Mouse (Mus musculus) midbrain, postnatal 0 days (tissue): ENCODE data around the gene Gm9758. TPM values are rescaled to one million over a fixed set of nuclear protein-coding genes. Genes with fewer than 3 reads are reported as not detected.
"Not testable (repeated sequence)": the region's sequence is repeated elsewhere in the genome, so short reads cannot be mapped to it uniquely, and the experiment has no call there.

Experiments
- ATAC-seq: fragments of 200-750 bp; cut with Nextera tagmentation; 2 replicates; pipeline ENCODE4 v1.8.0; 2017; ENCODE audit warnings: moderate number of reproducible peaks, mild to moderate bottlenecking, moderate TSS enrichment, moderate library complexity; ENCODE audit not compliant: low FRiP score
- DNase-seq: peaks from one replicate; pipeline ENCODE4 v3.0.0-alpha.2; 2015; ENCODE audit warnings: low spot score
- H3K27ac ChIP-seq: fragments of 300-500 bp; sonication (generic); 2 replicates; pipeline ENCODE4 v1.5.1; 2014; ENCODE audit warnings: low read depth, mild to moderate bottlenecking, low read length, mixed read lengths
- H3K27me3 ChIP-seq: fragments of 300-500 bp; sonication (generic); 2 replicates; pipeline ENCODE4 v1.6.1; 2014; ENCODE audit warnings: low read length, control low read depth, mixed read lengths; ENCODE audit not compliant: insufficient read depth
- H3K36me3 ChIP-seq: fragments of 300-500 bp; sonication (generic); 2 replicates; pipeline ENCODE4 v1.6.1; 2014; ENCODE audit warnings: low read length, control low read depth, mixed read lengths; ENCODE audit not compliant: insufficient read depth
- H3K4me1 ChIP-seq: fragments of 300-500 bp; sonication (generic); 2 replicates; pipeline ENCODE4 v1.6.1; 2014; ENCODE audit warnings: mild to moderate bottlenecking, control low read depth, antibody characterized with exemption, low read length, mixed read lengths; ENCODE audit not compliant: insufficient read depth
- H3K4me2 ChIP-seq: fragments of 300-500 bp; sonication (generic); 2 replicates; pipeline ENCODE4 v1.6.1; 2014; ENCODE audit warnings: low read depth, mild to moderate bottlenecking, low read length, mixed read lengths; ENCODE audit not compliant: poor library complexity, severe bottlenecking
- H3K4me3 ChIP-seq: fragments of 300-500 bp; sonication (generic); 2 replicates; pipeline ENCODE4 v1.5.1; 2014; ENCODE audit warnings: low read depth, mild to moderate bottlenecking, low read length, moderate library complexity
- H3K9ac ChIP-seq: fragments of 300-500 bp; sonication (generic); replicated peaks from 2 replicates; pipeline ENCODE4 v1.6.1; 2014; ENCODE audit warnings: mild to moderate bottlenecking, low read length, moderate library complexity, mixed read lengths; ENCODE audit not compliant: poor library complexity, severe bottlenecking
- H3K9me3 ChIP-seq: fragments of 300-500 bp; sonication (generic); 2 replicates; pipeline ENCODE4 v1.6.1; 2016; ENCODE audit warnings: low read length, control low read depth
- CTCF ChIP-seq: IDR thresholded peaks from 2 replicates; pipeline ENCODE4 v1.5.1; 2016; ENCODE audit warnings: antibody characterized with exemption, mild to moderate bottlenecking
- WGBS: fragments of 180-500 bp; shearing (Covaris S2); extraction: QIAGEN DNeasy Blood & Tissue Kit; methylation state at CpG from one replicate; pipeline ENCODE4 v1.1.7; 2014; 5-methylcytosine and 5-hydroxymethylcytosine counted together
- polyA plus RNA-seq: library from polyadenylated mRNA; unstranded; fragments of >200 nt; fragmentation: Nextera tagmentation; extraction: Ambion mirVana; gene quantifications from 2 replicates; pipeline ENCODE4 v1.2.1, GENCODE M21; 2015
- total RNA-seq: library from RNA; depleted of rRNA; stranded (reverse); fragments of >200 nt; gene quantifications from 2 replicates; pipeline ENCODE4 v1.2.3, GENCODE M21; 2014; rRNA removed

Gene Gm9758
- total and polyA plus RNA-seq, 2 experiments from 2014 or later: not detected

- H3K36me3 ChIP-seq, H3K4me3 ChIP-seq, H3K27me3 ChIP-seq, ATAC-seq, H3K4me2 ChIP-seq, H3K27ac ChIP-seq, H3K4me1 ChIP-seq, H3K9ac ChIP-seq, H3K9me3 ChIP-seq: not testable (repeated sequence)
- DNase-seq: peak; percentile 7
- 0 out of 2 replicates have a peak, but pooled peaks have one; percentile 8 for TF ChIP-seq CTCF
- 13% methylated on average over 3 of the region's 3 CpGs for WGBS
Observed at GRCm38 (mm10) chr5:14903539-14903938, 11.2 kb downstream of the Gm9758 start.

- H3K4me1 ChIP-seq: no peaks in the 10 kb centered on the region
- H3K4me3 ChIP-seq: no peak overlapping the region
- peaks cover 8% of the 10 kb centered on the region; the same call in 1 of the 2 replicates for H3K9me3 ChIP-seq
- DNase-seq (no peak), ATAC-seq (0 out of 2 replicates have a peak, but pooled peaks have one; percentile 32)
- 80% methylated on average over 3 of the region's 3 CpGs for WGBS
- H3K4me2 ChIP-seq: no peak overlapping the region
- no peaks in the 10 kb centered on the region for H3K36me3 ChIP-seq
- TF ChIP-seq CTCF: no peak
- H3K27ac ChIP-seq: no peak overlapping the region
- no peaks in the 10 kb centered on the region for H3K27me3 ChIP-seq
- H3K9ac ChIP-seq: no peak overlapping the region
Observed at GRCm38 (mm10) chr5:14892242-14892641, 22.5 kb downstream of the Gm9758 start.

GRCm38 (mm10) chr5:14885291-14885690 is 29.4 kb downstream of the Gm9758 start:
- ATAC-seq: 0 out of 2 replicates have a peak, but pooled peaks have one; percentile 20
- 52% methylated on average over 2 of the region's 2 CpGs for WGBS

More at GRCm38 (mm10) chr5:14885291-14885690, 29.4 kb downstream of the Gm9758 start:
- H3K4me3 ChIP-seq, H3K9me3 ChIP-seq, H3K36me3 ChIP-seq, H3K27ac ChIP-seq, H3K9ac ChIP-seq, H3K4me1 ChIP-seq, H3K4me2 ChIP-seq, DNase-seq, H3K27me3 ChIP-seq: not testable (repeated sequence)

Other genes starting within 250 kb of the Gm9758 start
- not detected in 2 replicates for gene Speer4e, start 23.5 kb upstream of the Gm9758 start, total RNA-seq
- not detected in 2 replicates for gene Speer4e, start 23.5 kb upstream of the Gm9758 start, polyA plus RNA-seq
- not detected in 2 replicates for gene Gm10354, start 64.0 kb upstream of the Gm9758 start, total RNA-seq
- not detected in 2 replicates for gene Gm10354, start 64.0 kb upstream of the Gm9758 start, polyA plus RNA-seq
- gene Gm17019, start 118.1 kb upstream of the Gm9758 start, total RNA-seq: not detected in 2 replicates
- gene Gm17019, start 118.1 kb upstream of the Gm9758 start, polyA plus RNA-seq: not detected in 2 replicates